Mouse (Mus musculus): ENCODE measurements at regions not wholly inside any gene's neighbourhood (a gene's known extent, or its start where the extent isn't known, plus 50 kb on each side); places are given as distances from the start of the nearest gene placed in this dataset.

DNA sequence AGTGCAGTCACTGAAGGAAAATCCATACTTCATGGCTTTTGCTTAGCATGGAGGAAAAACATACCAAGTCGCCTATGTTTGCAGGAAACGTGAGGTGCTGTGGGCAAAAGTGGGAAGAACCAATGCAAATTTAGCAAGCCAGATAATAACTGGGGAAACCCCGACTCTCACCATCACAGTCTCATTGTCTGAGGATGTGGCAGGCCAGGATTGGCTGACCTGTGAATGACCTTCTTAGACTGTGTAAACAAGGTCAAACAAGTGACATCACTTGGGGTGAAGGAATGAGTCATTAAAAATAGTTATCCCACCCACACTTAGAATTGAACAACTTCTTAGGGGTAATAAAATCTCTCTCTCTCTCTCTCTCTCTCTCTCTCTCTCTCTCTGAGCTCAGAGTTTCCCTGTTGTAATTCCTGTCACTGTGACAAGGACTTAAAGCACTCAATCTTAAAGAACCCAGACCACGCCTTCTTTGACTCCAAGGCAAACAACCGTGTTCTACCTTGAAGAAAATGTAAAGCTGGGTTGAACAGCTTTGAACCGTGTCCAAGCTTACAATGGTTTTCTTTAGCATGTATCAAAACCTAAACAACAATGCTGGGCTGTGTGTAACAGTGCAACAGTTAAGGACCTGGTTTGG, 142.0 kb downstream of the Sp3 start:
- TF ChIP-seq POLR2A (IDR thresholded peaks at IDR 0.05; ENCODE audit: insufficient read depth, low read depth, low read length) (no peak), EP300 (IDR thresholded peaks at IDR 0.05; ENCODE audit: insufficient read depth, low read depth, low read length) (no peak), CTCF (IDR thresholded peaks at IDR 0.05) (no peak)
